Mouse (Mus musculus): ENCODE measurements around the gene Chpf.

The Chpf gene

DNA sequence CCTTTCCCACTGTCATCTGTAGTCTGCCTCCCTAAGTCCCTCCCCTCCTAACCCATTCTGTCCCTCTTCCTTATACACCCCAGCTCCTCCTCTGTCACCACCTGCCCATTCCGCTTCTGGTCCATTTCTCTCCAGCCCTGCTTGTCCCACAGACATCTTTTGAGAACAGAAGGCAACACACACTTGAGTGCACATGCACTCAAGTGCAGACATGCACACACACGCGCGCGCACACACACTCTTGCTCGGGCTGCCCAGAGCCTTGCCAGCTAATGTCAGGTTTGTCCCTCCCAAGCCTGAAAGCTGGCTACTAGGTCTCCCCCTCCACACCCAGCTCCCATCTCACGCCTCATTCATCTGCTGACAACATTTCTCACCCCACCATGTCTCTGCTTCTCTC is 38.4 kb downstream of the Chpf start:
- no peak for DNase-seq

DNA sequence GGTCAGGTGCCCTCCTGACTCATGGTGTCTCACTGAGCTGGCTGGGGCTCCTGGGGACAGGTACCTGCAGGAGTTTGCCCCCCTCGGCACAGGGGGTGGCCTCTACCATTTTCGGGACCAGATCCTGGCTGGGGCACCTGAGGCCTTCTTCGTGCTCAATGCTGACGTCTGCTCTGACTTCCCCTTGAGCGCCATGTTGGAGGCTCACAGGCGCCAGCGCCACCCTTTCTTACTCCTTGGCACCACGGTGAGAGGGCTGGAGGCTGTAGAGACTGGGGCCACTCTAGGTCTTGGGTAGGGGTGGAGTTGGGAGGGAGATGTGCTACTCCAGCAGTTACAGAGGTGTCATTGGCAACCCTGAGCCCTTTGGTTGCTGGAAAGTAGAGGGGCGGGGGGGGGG is 40.3 kb downstream of the Chpf start:
- DNase-seq: no peak

DNA sequence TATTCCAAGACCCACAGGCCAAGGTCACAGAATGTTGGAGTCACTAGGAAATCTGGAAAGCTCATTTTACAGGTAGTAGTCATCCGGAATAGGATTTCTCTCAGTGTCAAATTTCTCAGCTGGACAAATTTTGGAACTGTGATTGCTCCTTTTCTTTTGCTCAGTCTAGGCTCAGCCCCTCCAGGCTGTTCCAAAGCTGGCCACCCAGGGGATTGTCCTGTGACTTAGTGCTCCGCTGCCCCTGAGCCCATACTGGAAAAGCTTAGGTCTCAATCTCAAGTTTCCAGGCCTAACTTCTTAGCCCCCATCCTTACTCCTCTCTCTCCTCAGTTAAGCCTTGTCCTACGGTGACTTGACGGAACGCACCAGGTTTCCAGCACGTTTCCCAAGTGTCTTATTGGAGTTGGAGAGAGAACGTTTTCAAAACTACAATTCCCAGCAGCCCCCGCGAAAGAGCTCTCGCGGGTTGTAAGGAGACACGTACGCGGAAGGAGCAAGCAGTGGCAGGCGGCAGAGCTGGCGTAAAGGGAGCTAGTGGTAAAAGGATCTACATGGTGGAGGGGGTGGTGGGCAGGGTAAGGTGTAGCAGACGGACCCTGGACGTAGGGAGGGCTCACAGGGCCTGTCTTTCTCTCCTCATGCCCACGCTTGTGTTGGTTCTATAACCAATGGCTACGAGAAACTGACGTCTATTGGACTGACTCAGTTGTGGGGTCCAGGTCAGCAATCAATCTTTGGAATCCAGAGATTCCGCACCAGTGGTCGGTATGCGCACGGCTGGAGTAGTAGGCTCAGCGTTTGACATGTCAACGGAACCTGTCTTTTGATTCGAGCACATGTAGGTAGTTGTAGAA is 43.4 kb downstream of the Chpf start, which contains the start of gene Gmppa:
Gene Gmppa, plus strand, starts transcription at position 456 of the 854 bp plus-strand sequence.
- peak; percentile 66 to 72 for DNase-seq

DNA sequence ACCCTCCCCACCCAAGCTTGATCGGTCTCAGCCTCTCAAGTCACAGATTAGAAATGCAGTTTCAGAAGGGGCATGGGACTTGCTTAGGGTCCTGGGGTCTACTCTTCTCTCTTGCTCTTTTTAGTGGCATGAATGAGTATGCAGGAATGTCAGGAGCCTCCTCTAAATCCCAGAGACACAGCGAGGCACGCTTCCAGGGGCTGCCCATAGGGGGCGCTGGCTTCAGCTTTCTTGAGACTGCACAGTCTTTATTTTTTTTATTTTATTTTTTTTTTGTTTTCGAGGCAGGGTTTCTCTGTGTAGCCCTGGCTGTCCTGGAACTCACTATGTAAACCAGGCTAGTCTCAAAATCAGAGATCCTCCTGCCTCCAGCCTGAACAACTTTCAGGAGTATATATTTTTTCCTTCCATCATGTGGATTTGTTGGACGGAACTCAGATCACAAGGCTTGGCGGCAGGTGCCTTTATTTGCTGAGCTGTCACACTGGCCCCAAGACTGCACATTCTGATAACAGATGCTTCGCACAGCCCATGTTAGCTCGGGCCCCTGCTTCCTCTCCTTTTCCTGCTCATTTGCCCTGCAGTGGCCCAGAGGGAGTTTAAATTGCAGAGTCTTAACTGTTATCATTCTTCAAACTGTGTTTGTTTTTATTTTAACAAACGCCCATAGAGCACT is 53.2 kb downstream of the Chpf start:
- peak in 1 of 2 experiments; percentile 16 for DNase-seq

Data from thymus, postnatal 36 days (tissue).